Mouse (Mus musculus) heart, postnatal 0 days (tissue): ENCODE measurements at regions not wholly inside any gene's neighbourhood (a gene's known extent, or its start where the extent isn't known, plus 50 kb on each side); places are given as distances from the start of the nearest gene placed in this dataset.

Source experiments
- ATAC-seq: fragments of 200-750 bp; cut with Nextera tagmentation; 2 replicates; pipeline ENCODE4 v1.8.0; 2017; ENCODE audit warnings: low read depth, moderate number of reproducible peaks, moderate library complexity; ENCODE audit not compliant: insufficient read depth
- DNase-seq: peaks from one replicate; pipeline ENCODE4 v3.0.0-alpha.2; 2016; ENCODE audit warnings: low spot score
- H3K27ac ChIP-seq: fragments of 300-500 bp; sonication (generic); 2 replicates; pipeline ENCODE4 v1.5.1; 2014; ENCODE audit warnings: low read depth, mild to moderate bottlenecking
- H3K27me3 ChIP-seq: fragments of 300-500 bp; sonication (generic); 2 replicates; pipeline ENCODE4 v1.6.1; 2014; ENCODE audit warnings: low read length, mixed read lengths; ENCODE audit not compliant: control insufficient read depth, insufficient read depth
- H3K36me3 ChIP-seq: fragments of 300-500 bp; sonication (generic); replicated peaks from 2 replicates; pipeline ENCODE4 v1.6.1; 2014; ENCODE audit warnings: low read length, mixed read lengths; ENCODE audit not compliant: control insufficient read depth, insufficient read depth
- H3K4me1 ChIP-seq: fragments of 300-500 bp; sonication (generic); 2 replicates; pipeline ENCODE4 v1.6.1; 2014; ENCODE audit warnings: antibody characterized with exemption; ENCODE audit not compliant: control insufficient read depth, insufficient read depth
- H3K4me2 ChIP-seq: fragments of 300-500 bp; sonication (generic); 2 replicates; pipeline ENCODE4 v1.6.1; 2014; ENCODE audit warnings: low read depth, mild to moderate bottlenecking, low read length, moderate library complexity
- H3K4me3 ChIP-seq: fragments of 300-500 bp; sonication (generic); 2 replicates; pipeline ENCODE4 v1.5.1; 2014; ENCODE audit warnings: low read depth, low read length
- H3K9ac ChIP-seq: fragments of 300-500 bp; sonication (generic); replicated peaks from 2 replicates; pipeline ENCODE4 v1.6.1; 2014; ENCODE audit warnings: low read depth, low read length, mixed read lengths
- H3K9me3 ChIP-seq: fragments of 300-500 bp; sonication (generic); replicated peaks from 2 replicates; pipeline ENCODE4 v1.6.1; 2016; ENCODE audit warnings: low read length; ENCODE audit not compliant: control insufficient read depth
- CTCF ChIP-seq: IDR thresholded peaks from 2 replicates; pipeline ENCODE4 v1.5.1; 2016; ENCODE audit warnings: antibody characterized with exemption, control low read depth, low read depth
- EP300 ChIP-seq: IDR thresholded peaks from 2 replicates; pipeline ENCODE4 v1.6.1; 2016; ENCODE audit warnings: antibody characterized with exemption, low read depth
- WGBS: fragments of 180-500 bp; shearing (Covaris S2); extraction: QIAGEN DNeasy Blood & Tissue Kit; methylation state at CpG from one replicate; pipeline ENCODE4 v1.1.7; 2014; 5-methylcytosine and 5-hydroxymethylcytosine counted together

GRCm38 (mm10) chr11:89915795-89916194 is 86.9 kb downstream of the Pctp start:
- no peak overlapping the region for H3K4me3 ChIP-seq
- H3K4me2 ChIP-seq, result no peak overlapping the region
- DNase-seq, result no peak
- no peak overlapping the region for H3K9ac ChIP-seq
- no peaks in the 10 kb centered on the region for H3K9me3 ChIP-seq
- no peaks in the 10 kb centered on the region for H3K36me3 ChIP-seq
- no peak for TF ChIP-seq EP300
- TF ChIP-seq CTCF, result no peak
- no peak for ATAC-seq
- H3K27me3 ChIP-seq, result no peaks in the 10 kb centered on the region
- whole genome bisulfite sequencing, result 72% methylated on average over 4 of the region's 4 CpGs
- H3K4me1 ChIP-seq, result peaks cover 4% of the 10 kb centered on the region; the same call in 1 of the 2 replicates
- H3K27ac ChIP-seq, result no peak overlapping the region

- Histone ChIP-seq H3K9ac (no peak overlapping the region), H3K27me3 (no peaks in the 10 kb centered on the region), H3K9me3 (no peaks in the 10 kb centered on the region), H3K27ac (no peak overlapping the region), H3K4me2 (no peak overlapping the region), H3K4me3 (no peak overlapping the region), H3K36me3 (no peaks in the 10 kb centered on the region), H3K4me1 (peaks cover 4% of the 10 kb centered on the region; the same call in 1 of the 2 replicates)
- DNase-seq (no peak), ATAC-seq (no peak)
- WGBS, result 13% methylated on average over 2 of the region's 2 CpGs
- no peak for TF ChIP-seq EP300
- TF ChIP-seq CTCF, result no peak
Observed at GRCm38 (mm10) chr11:89914577-89914976, 88.1 kb downstream of the Pctp start.

GRCm38 (mm10) chr11:89901241-89901740 is 101.4 kb downstream of the Pctp start:
- TF ChIP-seq CTCF (no peak), EP300 (no peak)
- H3K4me2 ChIP-seq, result no peak overlapping the region
- no peak overlapping the region for H3K4me3 ChIP-seq
- no peak overlapping the region for H3K9ac ChIP-seq
- ATAC-seq (no peak), DNase-seq (no peak)
- no peaks in the 10 kb centered on the region for H3K36me3 ChIP-seq
- no peaks in the 10 kb centered on the region for H3K4me1 ChIP-seq
- no peaks in the 10 kb centered on the region for H3K27me3 ChIP-seq
- H3K27ac ChIP-seq, result no peak overlapping the region
- H3K9me3 ChIP-seq, result no peaks in the 10 kb centered on the region
- WGBS, result 68% methylated on average over 9 of the region's 9 CpGs

GRCm38 (mm10) chr11:89898516-89898915 is 104.2 kb downstream of the Pctp start:
- no peak overlapping the region for H3K27ac ChIP-seq
- no peaks in the 10 kb centered on the region for H3K9me3 ChIP-seq
- no peaks in the 10 kb centered on the region for H3K27me3 ChIP-seq
- H3K9ac ChIP-seq, result no peak overlapping the region
- H3K4me2 ChIP-seq, result no peak overlapping the region
- 65% methylated on average over 4 of the region's 4 CpGs for WGBS
- no peaks in the 10 kb centered on the region for H3K36me3 ChIP-seq
- ATAC-seq (no peak), DNase-seq (no peak)
- H3K4me3 ChIP-seq, result no peak overlapping the region
- H3K4me1 ChIP-seq, result no peaks in the 10 kb centered on the region
- TF ChIP-seq EP300, result no peak
- TF ChIP-seq CTCF, result no peak

GRCm38 (mm10) chr11:89896854-89897253 is 105.8 kb downstream of the Pctp start:
- ATAC-seq (no peak), DNase-seq (no peak)
- Histone ChIP-seq H3K4me3 (no peak overlapping the region), H3K27me3 (no peaks in the 10 kb centered on the region), H3K9ac (no peak overlapping the region), H3K4me1 (no peaks in the 10 kb centered on the region), H3K36me3 (no peaks in the 10 kb centered on the region), H3K4me2 (no peak overlapping the region), H3K27ac (no peak overlapping the region), H3K9me3 (no peaks in the 10 kb centered on the region)
- TF ChIP-seq CTCF (no peak), EP300 (no peak)
- WGBS, result 73% methylated on average over 3 of the region's 3 CpGs

- H3K9me3 ChIP-seq, result no peaks in the 10 kb centered on the region
- TF ChIP-seq CTCF (no peak), EP300 (no peak)
- ATAC-seq (no peak), DNase-seq (no peak)
- H3K27ac ChIP-seq, result no peak overlapping the region
- H3K27me3 ChIP-seq, result no peaks in the 10 kb centered on the region
- no peaks in the 10 kb centered on the region for H3K4me1 ChIP-seq
- 46% methylated on average over 2 of the region's 2 CpGs for WGBS
- H3K4me3 ChIP-seq, result no peak overlapping the region
- no peaks in the 10 kb centered on the region for H3K36me3 ChIP-seq
- H3K4me2 ChIP-seq, result no peak overlapping the region
- no peak overlapping the region for H3K9ac ChIP-seq
Observed at GRCm38 (mm10) chr11:89871587-89871986, 94.1 kb upstream of the Ankfn1 start.
